Mouse (Mus musculus) embryonic facial prominence, embryonic 11.5 days (tissue): ENCODE results near the gene Cacnb4. TPM values are rescaled to one million over a fixed set of nuclear protein-coding genes. Genes with fewer than 3 reads are reported as not detected.

ENCODE experiments used
- ATAC-seq: fragments of 200-750 bp; cut with Nextera tagmentation; replicated peaks from 2 replicates; pipeline ENCODE4 v1.8.0; 2017; ENCODE audit warnings: low read depth; ENCODE audit not compliant: insufficient number of reproducible peaks, low FRiP score, low TSS enrichment
- DNase-seq: peaks from one replicate; pipeline ENCODE4 v3.0.0-alpha.2; 2015; ENCODE audit warnings: low spot score
- H3K27ac ChIP-seq: fragments of 300-500 bp; sonication (generic); replicated peaks from 2 replicates; pipeline ENCODE4 v1.5.1; 2014; ENCODE audit warnings: mild to moderate bottlenecking, low read depth, low read length, control low read depth
- H3K27me3 ChIP-seq: fragments of 300-500 bp; sonication (generic); 2 replicates; pipeline ENCODE4 v1.6.1; 2014; ENCODE audit warnings: mild to moderate bottlenecking, low read length, moderate library complexity, mixed read lengths; ENCODE audit not compliant: control insufficient read depth, insufficient read depth
- H3K36me3 ChIP-seq: fragments of 300-500 bp; sonication (generic); replicated peaks from 2 replicates; pipeline ENCODE4 v1.6.1; 2014; ENCODE audit warnings: low read depth, mild to moderate bottlenecking, low read length, moderate library complexity, mixed read lengths; ENCODE audit not compliant: control insufficient read depth, insufficient read depth
- H3K4me1 ChIP-seq: fragments of 300-500 bp; sonication (generic); 2 replicates; pipeline ENCODE4 v1.6.1; 2014; ENCODE audit warnings: low read length, mixed read lengths; ENCODE audit not compliant: control insufficient read depth, insufficient read depth
- H3K4me2 ChIP-seq: fragments of 300-500 bp; sonication (generic); 2 replicates; pipeline ENCODE4 v1.6.1; 2014; ENCODE audit warnings: low read depth, mild to moderate bottlenecking, control low read depth, low read length, moderate library complexity
- H3K4me3 ChIP-seq: fragments of 300-500 bp; sonication (generic); 2 replicates; pipeline ENCODE4 v1.5.1; 2014; ENCODE audit warnings: low read depth, low read length, control low read depth
- H3K9ac ChIP-seq: fragments of 300-500 bp; sonication (generic); replicated peaks from 2 replicates; pipeline ENCODE4 v1.6.1; 2014; ENCODE audit warnings: mild to moderate bottlenecking, control low read depth, low read length
- H3K9me3 ChIP-seq: fragments of 300-500 bp; sonication (generic); replicated peaks from 2 replicates; pipeline ENCODE4 v1.6.1; 2016; ENCODE audit warnings: mild to moderate bottlenecking, low read length, inconsistent platforms, mixed read lengths; ENCODE audit not compliant: control insufficient read depth
- WGBS: fragments of 180-500 bp; shearing (Covaris S2); extraction: QIAGEN DNeasy Blood & Tissue Kit; methylation state at CpG from one replicate; pipeline ENCODE4 v1.1.7; 2014; 5-methylcytosine and 5-hydroxymethylcytosine counted together
- polyA plus RNA-seq: library from polyadenylated mRNA; unstranded; fragments of >200 nt; fragmentation: Nextera tagmentation; extraction: Ambion mirVana; gene quantifications from 2 replicates; pipeline ENCODE4 v1.2.1, GENCODE M21; 2014

Cacnb4 gene
- polyA plus RNA-seq, 1 experiment from 2014 or later, result 0.95 TPM

- 93% methylated on average over 8 of the region's 8 CpGs for WGBS
- no peak overlapping the region for H3K4me2 ChIP-seq
- no peaks in the 10 kb centered on the region for H3K9me3 ChIP-seq
- no peak for DNase-seq
- no peak overlapping the region for H3K9ac ChIP-seq
- H3K4me3 ChIP-seq, result no peak overlapping the region
- ATAC-seq, result no peak
- H3K27ac ChIP-seq, result no peak overlapping the region
- H3K27me3 ChIP-seq, result no peaks in the 10 kb centered on the region
- no peaks in the 10 kb centered on the region for H3K4me1 ChIP-seq
- no peaks in the 10 kb centered on the region for H3K36me3 ChIP-seq
These were observed 73.7 kb downstream of the Cacnb4 start for GRCm38 (mm10) chr2:52602921-52603320.

GRCm38 (mm10) chr2:52602228-52602627, 74.4 kb downstream of the Cacnb4 start:
- Histone ChIP-seq H3K9ac (no peak overlapping the region), H3K27me3 (no peaks in the 10 kb centered on the region), H3K9me3 (no peaks in the 10 kb centered on the region), H3K4me2 (no peak overlapping the region), H3K27ac (no peak overlapping the region), H3K4me1 (no peaks in the 10 kb centered on the region), H3K36me3 (no peaks in the 10 kb centered on the region), H3K4me3 (no peak overlapping the region)
- DNase-seq (no peak), ATAC-seq (no peak)
- WGBS, result 90% methylated on average over 2 of the region's 2 CpGs

GRCm38 (mm10) chr2:52597511-52597910, 79.1 kb downstream of the Cacnb4 start:
- no peaks in the 10 kb centered on the region for H3K36me3 ChIP-seq
- ATAC-seq, result no peak
- H3K27me3 ChIP-seq, result no peaks in the 10 kb centered on the region
- H3K9me3 ChIP-seq, result no peaks in the 10 kb centered on the region
- H3K9ac ChIP-seq, result no peak overlapping the region
- H3K4me1 ChIP-seq, result no peaks in the 10 kb centered on the region
- no peak overlapping the region for H3K27ac ChIP-seq
- H3K4me3 ChIP-seq, result no peak overlapping the region
- no peak overlapping the region for H3K4me2 ChIP-seq
- no peak for DNase-seq

- Histone ChIP-seq H3K27me3 (no peaks in the 10 kb centered on the region), H3K4me2 (no peak overlapping the region), H3K36me3 (no peaks in the 10 kb centered on the region), H3K4me1 (no peaks in the 10 kb centered on the region), H3K9me3 (no peaks in the 10 kb centered on the region), H3K4me3 (no peak overlapping the region), H3K9ac (no peak overlapping the region), H3K27ac (no peak overlapping the region)
- WGBS, result 93% methylated on average over 8 of the region's 8 CpGs
- no peak for DNase-seq
- ATAC-seq, result no peak
These were observed 82.8 kb downstream of the Cacnb4 start for GRCm38 (mm10) chr2:52593814-52594213.

DNA sequence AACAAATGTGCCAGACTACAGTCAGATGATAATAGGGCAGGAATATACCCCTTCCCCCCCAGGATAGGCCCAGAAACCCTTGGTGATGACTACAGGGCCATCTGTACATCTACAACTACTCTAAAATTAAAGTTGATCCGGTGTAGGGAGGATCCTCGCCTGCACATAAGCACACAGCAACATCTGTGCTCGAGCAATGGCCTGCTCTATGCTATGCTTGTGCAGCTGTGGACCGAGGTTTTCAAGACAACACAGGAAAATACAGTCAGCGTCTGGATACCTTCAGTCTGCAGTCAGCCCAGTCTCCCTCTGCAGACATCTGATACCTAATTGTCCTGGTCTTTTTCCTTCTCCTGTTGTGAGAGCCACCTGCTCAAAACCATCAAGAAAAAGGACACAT, 83.4 kb downstream of the Cacnb4 start:
- ATAC-seq, result no peak; the same call in 1 of the 2 replicates
- H3K4me2 ChIP-seq, result no peak overlapping the region
- no peak overlapping the region for H3K4me3 ChIP-seq
- 54% methylated on average over 5 of the region's 5 CpGs for WGBS
- no peaks in the 10 kb centered on the region for H3K9me3 ChIP-seq
- H3K36me3 ChIP-seq, result no peaks in the 10 kb centered on the region
- peak; percentile 3 for DNase-seq
- H3K27me3 ChIP-seq, result no peaks in the 10 kb centered on the region
- no peak overlapping the region for H3K9ac ChIP-seq
- no peak overlapping the region for H3K27ac ChIP-seq
- no peaks in the 10 kb centered on the region for H3K4me1 ChIP-seq

DNA sequence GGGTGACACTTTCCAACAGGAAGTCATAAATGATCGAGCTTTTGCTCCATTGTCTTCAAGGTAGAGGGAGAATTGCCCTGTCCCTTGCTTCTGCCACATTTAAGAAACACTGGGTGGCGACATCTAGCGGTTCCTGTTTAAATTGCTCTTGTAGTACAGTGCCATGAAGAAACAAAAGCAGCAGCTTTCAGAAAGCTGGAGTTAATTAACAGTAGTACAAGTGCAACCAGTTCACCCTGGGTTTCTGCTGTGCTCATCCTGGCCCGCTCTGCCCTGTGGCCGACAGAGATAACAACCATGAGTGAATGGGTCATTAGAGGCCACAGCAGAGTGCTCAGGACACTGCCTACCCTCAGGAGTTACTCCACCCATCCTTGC, 85.7 kb downstream of the Cacnb4 start:
- no peaks in the 10 kb centered on the region for H3K36me3 ChIP-seq
- DNase-seq (peak; percentile 96), ATAC-seq (peak; percentile 76)
- no peaks in the 10 kb centered on the region for H3K27me3 ChIP-seq
- no peak overlapping the region for H3K27ac ChIP-seq
- no peak overlapping the region for H3K4me3 ChIP-seq
- 2% methylated on average over 5 of the region's 5 CpGs for WGBS
- no peak overlapping the region for H3K4me2 ChIP-seq
- H3K9me3 ChIP-seq, result no peaks in the 10 kb centered on the region
- H3K9ac ChIP-seq, result 0 out of 2 replicates have a peak overlapping the region, but pooled peaks have one; percentile 3
- H3K4me1 ChIP-seq, result no peaks in the 10 kb centered on the region

GRCm38 (mm10) chr2:52590340-52590969, 86.2 kb downstream of the Cacnb4 start:
- no peak overlapping the region for H3K4me2 ChIP-seq
- H3K9ac ChIP-seq, result 0 out of 2 replicates have a peak overlapping the region, but pooled peaks have one; percentile 3
- DNase-seq, result no peak
- H3K27me3 ChIP-seq, result no peaks in the 10 kb centered on the region
- H3K9me3 ChIP-seq, result no peaks in the 10 kb centered on the region
- H3K27ac ChIP-seq, result no peak overlapping the region
- H3K4me1 ChIP-seq, result no peaks in the 10 kb centered on the region
- no peak overlapping the region for H3K4me3 ChIP-seq
- 62% methylated on average over 7 of the region's 7 CpGs for WGBS
- ATAC-seq, result no peak
- H3K36me3 ChIP-seq, result no peaks in the 10 kb centered on the region

- Histone ChIP-seq H3K27ac (no peak overlapping the region), H3K27me3 (no peaks in the 10 kb centered on the region), H3K9ac (no peak overlapping the region), H3K9me3 (no peaks in the 10 kb centered on the region), H3K4me2 (no peak overlapping the region), H3K4me1 (no peaks in the 10 kb centered on the region), H3K4me3 (no peak overlapping the region), H3K36me3 (no peaks in the 10 kb centered on the region)
- 94% methylated on average over 4 of the region's 4 CpGs for WGBS
- DNase-seq (no peak), ATAC-seq (no peak)
These were observed 87.1 kb downstream of the Cacnb4 start for GRCm38 (mm10) chr2:52589514-52589913.
